Mouse (Mus musculus) mature B cell (primary cell): ENCODE measurements around the gene Cnksr3.

Experiments
- in situ Hi-C: fragments of 300-500 bp; cut with MboI; formaldehyde crosslinking; loops from 2 replicates; pipeline ENCODE4 v1.14.3; 2019

The Cnksr3 gene

GRCm38 (mm10) chr10:7077971-7078370, 134.1 kb downstream of the Cnksr3 start:
- in situ Hi-C loops, result loop anchor here (10.0 kb wide), 1 partner anchor 193 kb away; no protein-coding TSS in a partner anchor

GRCm38 (mm10) chr10:7077389-7077808, 134.6 kb downstream of the Cnksr3 start:
- in situ Hi-C loops, result loop anchor here (10.0 kb wide), 1 partner anchor 193 kb away; no protein-coding TSS in a partner anchor

DNA sequence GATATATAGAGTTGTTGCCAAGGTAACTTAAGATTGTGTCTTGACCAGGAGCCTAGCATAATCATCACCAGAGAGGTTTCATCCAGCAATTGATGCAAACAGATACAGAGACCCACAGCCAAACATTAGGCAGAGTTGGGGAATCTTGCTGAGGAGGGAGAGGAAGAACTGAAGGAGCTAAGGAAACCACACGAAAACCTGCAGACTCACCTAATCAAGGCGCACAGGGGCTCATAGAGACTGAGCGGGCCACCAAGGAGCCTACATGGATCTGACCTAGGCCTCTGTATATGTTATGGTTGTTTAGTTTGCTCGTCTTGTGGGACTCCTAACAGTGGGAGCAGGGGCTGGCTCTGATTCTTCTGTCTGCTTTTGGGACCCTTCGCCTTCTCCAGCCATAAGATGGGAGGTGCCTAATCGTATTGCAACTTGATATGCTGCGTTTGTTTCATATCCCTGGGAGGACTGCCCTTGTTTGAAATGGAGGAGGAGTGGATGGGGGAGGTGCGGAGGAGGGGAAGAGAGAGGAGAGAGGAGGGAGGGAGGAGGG, 135.3 kb downstream of the Cnksr3 start:
- in situ Hi-C loops, result loop anchor here (10.0 kb wide), 1 partner anchor 192 kb away; no protein-coding TSS in a partner anchor

GRCm38 (mm10) chr10:7076201-7076600, 135.8 kb downstream of the Cnksr3 start:
- in situ Hi-C loops, result loop anchor here (10.0 kb wide), 1 partner anchor 191 kb away; no protein-coding TSS in a partner anchor

GRCm38 (mm10) chr10:7075661-7076060, 136.4 kb downstream of the Cnksr3 start:
- in situ Hi-C loops, result loop anchor here (10.0 kb wide), 1 partner anchor 191 kb away; no protein-coding TSS in a partner anchor

GRCm38 (mm10) chr10:7074231-7074630, 137.8 kb downstream of the Cnksr3 start:
- in situ Hi-C loops, result loop anchor here (10.0 kb wide), 1 partner anchor 189 kb away; no protein-coding TSS in a partner anchor

DNA sequence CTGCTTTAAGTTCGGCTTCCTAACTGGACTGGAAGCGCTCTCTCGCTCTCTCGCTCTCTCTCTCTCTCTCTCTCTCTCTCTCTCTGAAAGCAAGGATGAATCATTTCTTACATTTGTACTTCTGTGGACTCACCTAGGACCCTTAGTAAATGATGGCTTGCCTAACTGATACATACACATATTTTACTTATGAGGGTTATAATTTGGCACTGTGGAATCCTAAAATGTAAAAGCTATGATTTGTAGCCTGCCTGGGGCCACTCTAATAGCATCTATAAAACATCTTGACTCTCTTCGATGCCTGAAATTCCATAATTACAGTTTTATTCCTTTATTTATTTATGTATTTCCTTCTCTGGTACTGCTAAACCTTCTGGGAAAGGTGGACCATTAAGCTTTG, 141.1 kb downstream of the Cnksr3 start:
- in situ Hi-C loops, result loop anchor here (10.0 kb wide), 1 partner anchor 186 kb away; no protein-coding TSS in a partner anchor

DNA sequence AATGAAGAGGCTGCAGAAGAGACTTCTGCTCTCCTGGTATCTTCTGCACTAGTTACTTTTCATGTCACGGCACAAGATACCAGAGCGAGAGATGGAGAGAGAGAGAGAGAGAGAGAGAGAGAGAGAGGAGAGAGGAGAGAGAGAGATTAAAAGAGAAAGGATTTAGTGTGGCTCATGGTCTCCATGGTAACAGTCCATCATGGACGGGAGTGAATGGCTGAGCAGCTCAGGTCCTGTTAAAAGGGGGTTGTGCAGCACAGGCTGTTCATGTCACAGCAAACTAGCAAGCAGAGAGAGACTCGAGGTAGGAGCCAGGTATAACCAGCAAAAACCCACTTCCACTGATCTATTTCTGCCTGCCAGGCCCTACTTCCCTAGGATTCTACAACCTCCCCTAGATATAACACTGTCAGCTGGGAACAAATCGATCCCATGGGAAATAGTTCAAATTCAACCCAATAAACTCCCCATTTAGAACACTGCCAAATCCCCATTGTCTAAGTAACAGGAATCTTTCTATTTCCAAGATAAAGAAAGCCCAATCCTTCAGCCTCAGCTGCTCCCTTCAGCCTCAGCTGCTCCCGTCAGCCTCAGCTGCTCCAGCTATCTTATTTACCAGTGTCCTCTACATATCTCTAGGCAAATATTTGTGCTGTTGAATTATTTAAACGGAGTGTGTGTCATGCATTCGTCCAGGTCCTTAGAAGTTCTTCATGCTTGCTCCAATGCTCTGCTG, 141.8 kb downstream of the Cnksr3 start:
- in situ Hi-C loops, result loop anchor here (10.0 kb wide), 1 partner anchor 185 kb away; no protein-coding TSS in a partner anchor

GRCm38 (mm10) chr10:7069090-7069489, 142.9 kb downstream of the Cnksr3 start:
- in situ Hi-C loops, result no loop called here
